Mouse (Mus musculus) brown adipose tissue, adult 24 weeks (tissue): ENCODE data around the gene Krt77. TPM values are rescaled to one million over a fixed set of nuclear protein-coding genes. Genes with fewer than 3 reads are reported as not detected.

Source experiments
- H3K27ac ChIP-seq: fragments of 200-500 bp; replicated peaks from 2 replicates; pipeline ENCODE4 v1.5.1; 2012; ENCODE audit warnings: low read depth, mild to moderate bottlenecking, low read length
- H3K4me1 ChIP-seq: fragments of 200-500 bp; 2 replicates; pipeline ENCODE4 v1.6.1; 2012; ENCODE audit warnings: low read length, mixed read lengths; ENCODE audit not compliant: control insufficient read depth, insufficient read depth, insufficient read length
- H3K4me3 ChIP-seq: fragments of 200-500 bp; 2 replicates; pipeline ENCODE4 v1.5.1; 2012; ENCODE audit warnings: low read depth, mild to moderate bottlenecking, low read length, moderate library complexity; ENCODE audit not compliant: insufficient read depth
- polyA plus RNA-seq: library from polyadenylated mRNA; stranded (reverse); fragments of >200 nt; gene quantifications from 2 replicates; pipeline ENCODE4 v1.2.4, GENCODE M21; 2012; ENCODE audit not compliant: missing spikeins, insufficient read depth, insufficient read length

The Krt77 gene
- polyA plus RNA-seq, 1 experiment, result 1.1 TPM

GRCm38 (mm10) chr15:101855732-101856131 is 13.8 kb downstream of the Krt77 start:
- 0 out of 2 replicates have a peak, but pooled peaks cover 3% of the 10 kb centered on the region for H3K4me1 ChIP-seq
- H3K4me3 ChIP-seq, result no peak overlapping the region
- no peak overlapping the region for H3K27ac ChIP-seq

GRCm38 (mm10) chr15:101854294-101854693 is 15.2 kb downstream of the Krt77 start:
- Histone ChIP-seq H3K4me3 (no peak overlapping the region), H3K27ac (no peak overlapping the region), H3K4me1 (no peaks in the 10 kb centered on the region)

DNA sequence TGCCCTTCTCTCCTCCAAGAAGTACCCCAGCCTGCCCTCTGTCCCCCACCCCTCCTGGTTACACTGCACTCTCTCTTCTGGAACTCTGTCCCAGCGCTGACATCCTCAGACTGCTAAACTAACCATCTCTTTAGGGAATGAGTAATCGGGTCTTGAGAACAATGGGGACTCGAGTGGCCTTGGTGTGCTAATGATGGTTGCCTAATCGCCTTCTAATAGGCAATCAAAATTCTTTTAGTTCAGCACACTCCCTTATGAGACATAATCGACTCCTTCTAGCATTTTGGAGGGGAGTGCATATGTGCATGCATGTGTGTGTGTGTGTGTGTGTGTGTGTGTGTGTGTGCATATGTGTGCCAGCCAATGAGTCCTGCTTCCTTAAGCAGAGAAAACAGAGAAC is 16.9 kb downstream of the Krt77 start:
- Histone ChIP-seq H3K4me1 (no peaks in the 10 kb centered on the region), H3K4me3 (no peak overlapping the region), H3K27ac (no peak overlapping the region)

DNA sequence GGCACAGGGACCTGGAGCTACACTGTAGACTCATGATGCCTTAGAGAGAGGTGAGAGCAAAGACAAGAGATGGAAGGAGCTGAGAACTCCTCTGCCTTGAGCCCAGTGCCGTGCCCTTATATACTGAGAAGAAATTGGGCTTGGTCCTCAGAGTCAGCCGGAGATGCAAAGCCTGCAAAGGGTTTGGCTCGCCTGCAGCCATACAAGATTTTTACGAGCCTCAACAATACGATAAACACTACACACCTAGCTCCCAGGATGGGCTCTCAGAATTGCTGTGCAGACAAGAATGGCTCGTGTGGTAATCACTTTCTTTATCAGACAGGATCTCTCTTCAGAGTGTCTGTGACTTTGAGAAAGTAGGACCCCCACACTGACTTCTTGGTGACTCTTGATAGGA is 18.8 kb downstream of the Krt77 start, which contains the start of gene Krt1:
Gene Krt1 (minus strand): TSS at position 101 of the 400 bp plus-strand sequence.
- Histone ChIP-seq H3K4me1 (no peaks in the 10 kb centered on the region), H3K4me3 (no peak within 1 kb of the TSS), H3K27ac (no peak within 1 kb of the TSS)

DNA sequence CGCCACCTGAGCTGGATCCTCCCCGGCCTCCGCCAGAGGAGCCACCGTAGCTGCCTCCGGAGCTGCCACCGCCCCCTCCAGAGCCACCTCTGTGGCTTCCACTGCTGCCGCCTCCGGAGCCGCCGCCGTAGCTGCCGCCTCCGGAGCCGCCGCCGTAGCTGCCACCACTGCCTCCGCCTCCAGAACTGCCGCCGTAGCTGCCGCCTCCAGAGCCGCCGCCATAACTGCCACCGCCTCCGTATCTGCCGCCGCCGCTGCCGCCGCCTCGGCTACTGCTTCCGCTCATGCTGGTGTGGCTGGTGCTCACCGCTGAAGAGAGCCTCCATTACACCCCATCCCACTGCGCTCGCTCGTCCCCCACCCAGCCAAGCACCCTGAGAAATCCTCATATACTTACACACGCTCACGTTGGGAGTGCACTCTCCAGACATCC is 23.5 kb downstream of the Krt77 start:
- Histone ChIP-seq H3K4me1 (no peaks in the 10 kb centered on the region), H3K4me3 (peak overlapping the region; percentile 40), H3K27ac (no peak overlapping the region)

DNA sequence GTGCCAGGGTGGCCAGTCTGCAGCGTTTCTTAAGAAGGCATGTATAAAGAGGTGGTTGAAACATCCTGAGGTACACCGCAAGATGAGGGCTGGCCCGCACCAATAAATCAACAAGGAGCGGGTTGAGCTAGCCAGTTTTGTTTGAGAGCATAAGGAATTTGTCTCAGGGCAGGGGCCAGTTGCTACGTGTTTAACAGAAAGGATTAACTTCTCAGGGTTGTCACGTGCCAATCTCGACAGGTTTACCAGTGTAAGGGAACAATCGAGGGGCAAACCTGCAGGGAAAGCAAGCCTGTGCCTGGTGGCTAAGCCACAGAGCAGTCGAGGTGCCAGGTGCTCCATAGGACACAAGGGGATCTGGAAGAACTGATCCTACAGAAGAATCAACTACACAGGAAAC is 26.3 kb downstream of the Krt77 start:
- H3K27ac ChIP-seq, result no peak overlapping the region
- no peaks in the 10 kb centered on the region for H3K4me1 ChIP-seq
- no peak overlapping the region for H3K4me3 ChIP-seq

DNA sequence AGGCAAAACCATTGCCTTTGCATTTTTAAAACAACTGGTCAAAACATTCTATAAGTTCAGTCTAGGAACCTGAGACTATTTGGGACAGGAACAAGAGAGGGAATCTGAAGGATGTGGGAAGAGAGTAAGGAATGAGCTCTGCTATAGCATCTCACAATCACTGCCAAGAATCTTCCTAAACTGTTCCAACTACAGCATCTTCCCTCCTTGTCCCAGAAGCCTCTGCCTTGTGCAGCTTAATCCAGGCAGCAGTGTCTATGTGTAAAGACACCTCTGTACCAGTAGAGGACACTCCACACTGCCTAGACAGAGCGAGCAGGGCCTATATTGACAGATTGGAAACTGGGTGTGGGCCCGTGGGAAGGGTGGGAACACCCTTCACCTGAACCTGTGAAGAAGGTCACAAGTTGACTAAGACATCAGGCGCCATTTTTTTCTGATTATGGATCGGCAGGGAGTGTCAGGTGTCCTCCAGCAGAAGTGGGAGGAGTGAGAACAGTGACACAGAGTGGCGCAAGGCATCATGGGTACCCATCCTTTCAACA is 34.6 kb downstream of the Krt77 start:
- Histone ChIP-seq H3K4me1 (no peaks in the 10 kb centered on the region), H3K4me3 (no peak overlapping the region), H3K27ac (no peak overlapping the region)

DNA sequence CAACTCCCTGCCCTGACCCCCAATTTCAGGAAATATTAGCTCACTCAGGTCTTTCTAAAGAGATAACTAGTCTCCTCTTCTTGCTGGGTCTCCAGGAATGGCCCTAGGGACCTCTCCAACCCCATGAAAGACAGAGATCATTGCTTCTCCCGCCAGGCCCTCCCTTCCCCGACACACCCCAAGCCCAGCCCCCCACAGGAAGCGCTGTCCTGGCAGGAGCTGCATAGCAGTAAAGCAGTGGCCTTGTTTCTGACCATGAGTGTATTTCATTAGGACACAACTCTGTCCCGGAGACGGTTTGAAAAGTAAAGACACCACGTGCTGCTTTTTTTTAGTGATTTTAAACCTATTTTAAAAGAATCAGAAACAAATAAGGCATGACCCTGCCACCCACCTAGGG is 36.4 kb downstream of the Krt77 start:
- Histone ChIP-seq H3K4me3 (no peak overlapping the region), H3K4me1 (no peaks in the 10 kb centered on the region), H3K27ac (no peak overlapping the region)

GRCm38 (mm10) chr15:101829441-101829840 is 40.1 kb downstream of the Krt77 start:
- Histone ChIP-seq H3K4me3 (no peak overlapping the region), H3K27ac (no peak overlapping the region)

GRCm38 (mm10) chr15:101821786-101822185 is 47.7 kb downstream of the Krt77 start:
- no peaks in the 10 kb centered on the region for H3K4me1 ChIP-seq
- H3K27ac ChIP-seq, result no peak overlapping the region
- H3K4me3 ChIP-seq, result no peak overlapping the region

More at GRCm38 (mm10) chr15:101829441-101829840, 40.1 kb downstream of the Krt77 start:
- H3K4me1 ChIP-seq, result no peaks in the 10 kb centered on the region

- H3K27ac ChIP-seq, result no peak within 1 kb of the TSS
- H3K4me1 ChIP-seq, result no peaks in the 10 kb centered on the region
- H3K4me3 ChIP-seq, result no peak within 1 kb of the TSS
Observed at GRCm38 (mm10) chr15:101817875-101818274, 51.6 kb downstream of the Krt77 start, which contains the start of gene Krt2. Gene Krt2, minus strand, starts transcription at chr15:101818169.

Other genes with a start within 250 kb of the Krt77 start
- not detected in 2 replicates for gene Gm5414, start 241.5 kb downstream of the Krt77 start, polyA plus RNA-seq
- gene Gm5478, start 222.3 kb downstream of the Krt77 start, polyA plus RNA-seq, result not detected in 2 replicates
- not detected in 2 replicates for gene Krt6b, start 189.4 kb downstream of the Krt77 start, polyA plus RNA-seq
- not detected in 2 replicates for gene Krt6a, start 175.4 kb downstream of the Krt77 start, polyA plus RNA-seq
- gene Krt5, start 156.8 kb downstream of the Krt77 start, polyA plus RNA-seq, result 0.48 and 1.7 TPM in 2 replicates
- gene Krt71, start 126.6 kb downstream of the Krt77 start, polyA plus RNA-seq, result not detected in 2 replicates
- not detected in 2 replicates for gene Krt72, start 83.2 kb downstream of the Krt77 start, polyA plus RNA-seq
- not detected in 2 replicates for gene Krt73, start 67.4 kb downstream of the Krt77 start, polyA plus RNA-seq
- gene Krt2, start 51.5 kb downstream of the Krt77 start, polyA plus RNA-seq, result not detected in 2 replicates
- gene Krt1, start 18.9 kb downstream of the Krt77 start, polyA plus RNA-seq, result 0.63 TPM in 1 of 2 replicates, not detected in the other
- gene Krt76, start 23.2 kb upstream of the Krt77 start, polyA plus RNA-seq, result not detected in 2 replicates
- not detected in 2 replicates for gene Krt4, start 55.0 kb upstream of the Krt77 start, polyA plus RNA-seq
- 15.1 and 19.0 TPM in 2 replicates for gene Krt79, start 70.6 kb upstream of the Krt77 start, polyA plus RNA-seq
- gene Krt78, start 84.6 kb upstream of the Krt77 start, polyA plus RNA-seq, result not detected in 2 replicates
- gene Krt8, start 134.8 kb upstream of the Krt77 start, polyA plus RNA-seq, result not detected in 2 replicates
- not detected in 2 replicates for gene Krt18, start 158.5 kb upstream of the Krt77 start, polyA plus RNA-seq
- 47.9 and 93.9 TPM in 2 replicates for gene Eif4b, start 204.1 kb upstream of the Krt77 start, polyA plus RNA-seq
- 49.0 and 90.1 TPM in 2 replicates for gene Tns2, start 230.7 kb upstream of the Krt77 start, polyA plus RNA-seq